Mouse (Mus musculus) embryo, embryonic 10.5 days (tissue): ENCODE data around the gene Sgms1.
"Not testable (repeated sequence)": the region's sequence is repeated elsewhere in the genome, so short reads cannot be mapped to it uniquely, and the experiment has no call there.

Experiments used
- DNase-seq: peaks from one replicate; pipeline ENCODE4 v3.0.0-alpha.2; 2015; ENCODE audit warnings: low spot score

Sgms1 gene

GRCm38 (mm10) chr19:32087736-32088470, 301.6 kb downstream of the Sgms1 start:
- no peak for DNase-seq

- DNase-seq: not testable (repeated sequence)
Measured at GRCm38 (mm10) chr19:32084813-32085212, 304.7 kb downstream of the Sgms1 start.
